Mouse (Mus musculus) brain, embryonic 14.5 days (tissue): ENCODE data around the gene Vps13c.

Experiments used
- CTCF ChIP-seq: fragments of 200-500 bp; IDR thresholded peaks from 2 replicates; pipeline ENCODE4 v1.5.1; 2012; ENCODE audit warnings: inconsistent platforms, mild to moderate bottlenecking, moderate library complexity, borderline replicate concordance; ENCODE audit not compliant: insufficient read depth, insufficient read length; ENCODE audit errors: extremely low read depth
- POLR2A ChIP-seq: fragments of 200-500 bp; IDR thresholded peaks from 2 replicates; pipeline ENCODE4 v1.6.1; 2012; ENCODE audit warnings: mild to moderate bottlenecking, inconsistent platforms, borderline replicate concordance; ENCODE audit not compliant: poor library complexity, insufficient read depth, insufficient read length, severe bottlenecking; ENCODE audit errors: extremely low read depth

DNA sequence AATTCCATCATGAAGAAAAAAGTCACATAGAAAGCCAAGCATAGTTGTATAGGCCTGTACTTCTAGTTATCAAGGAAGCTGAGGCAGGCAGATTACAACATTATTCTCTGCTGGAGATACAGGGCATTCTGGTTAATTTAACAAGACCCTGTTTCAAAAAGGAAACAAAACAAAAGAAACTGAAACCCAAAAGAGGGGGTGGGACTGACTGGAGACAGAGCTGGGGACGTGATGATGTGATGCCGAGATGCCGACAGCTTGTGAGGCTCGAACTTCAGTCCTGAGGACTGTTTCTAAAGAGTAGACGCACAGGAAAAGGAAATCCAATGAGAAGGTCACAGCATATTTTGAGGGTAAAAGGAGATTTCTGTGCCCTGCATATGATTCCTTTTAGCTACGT lies 64.2 kb downstream of the Vps13c start:
- TF ChIP-seq POLR2A (no peak), CTCF (no peak)
